Mouse (Mus musculus) intestine, postnatal 0 days (tissue): ENCODE measurements at regions not wholly inside any gene's neighbourhood (a gene's known extent, or its start where the extent isn't known, plus 50 kb on each side); places are given as distances from the start of the nearest gene placed in this dataset.
A peak's percentile ranks its signal among the peaks of the same experiment; 100 is the strongest.

Experiments used
- ATAC-seq: fragments of 200-750 bp; cut with Nextera tagmentation; 2 replicates; pipeline ENCODE4 v1.8.0; 2017; ENCODE audit warnings: mild to moderate bottlenecking, moderate TSS enrichment, moderate library complexity
- H3K27ac ChIP-seq: fragments of 300-500 bp; sonication (generic); 2 replicates; pipeline ENCODE4 v1.5.1; 2014; ENCODE audit warnings: mild to moderate bottlenecking, low read depth, low read length, moderate library complexity
- H3K27me3 ChIP-seq: fragments of 300-500 bp; sonication (generic); replicated peaks from 2 replicates; pipeline ENCODE4 v1.6.1; 2014; ENCODE audit warnings: low read length, mixed read lengths; ENCODE audit not compliant: control insufficient read depth, insufficient read depth
- H3K36me3 ChIP-seq: fragments of 300-500 bp; sonication (generic); 2 replicates; pipeline ENCODE4 v1.6.1; 2014; ENCODE audit warnings: mild to moderate bottlenecking, moderate library complexity; ENCODE audit not compliant: control insufficient read depth, insufficient read depth
- H3K4me1 ChIP-seq: fragments of 300-500 bp; sonication (generic); replicated peaks from 2 replicates; pipeline ENCODE4 v1.6.1; 2014; ENCODE audit warnings: antibody characterized with exemption, low read length, mixed read lengths; ENCODE audit not compliant: control insufficient read depth, insufficient read depth
- H3K4me2 ChIP-seq: fragments of 300-500 bp; sonication (generic); replicated peaks from 2 replicates; pipeline ENCODE4 v1.6.1; 2014; ENCODE audit warnings: low read depth, mild to moderate bottlenecking, moderate library complexity
- H3K4me3 ChIP-seq: fragments of 300-500 bp; sonication (generic); 2 replicates; pipeline ENCODE4 v1.5.1; 2014; ENCODE audit warnings: low read depth, low read length
- H3K9ac ChIP-seq: fragments of 300-500 bp; sonication (generic); 2 replicates; pipeline ENCODE4 v1.6.1; 2014; ENCODE audit warnings: mild to moderate bottlenecking, low read depth, low read length
- H3K9me3 ChIP-seq: fragments of 300-500 bp; sonication (generic); 2 replicates; pipeline ENCODE4 v1.6.1; 2016; ENCODE audit warnings: mixed run types; ENCODE audit not compliant: control insufficient read depth
- CTCF ChIP-seq: sonication (generic); IDR thresholded peaks from 2 replicates; pipeline ENCODE4 v1.5.1; 2016; ENCODE audit warnings: low read depth, mild to moderate bottlenecking, control low read depth, antibody characterized with exemption, moderate library complexity
- WGBS: fragments of 180-500 bp; shearing (Covaris S2); extraction: QIAGEN DNeasy Blood & Tissue Kit; methylation state at CpG from one replicate; pipeline ENCODE4 v1.1.7; 2014; 5-methylcytosine and 5-hydroxymethylcytosine counted together

DNA sequence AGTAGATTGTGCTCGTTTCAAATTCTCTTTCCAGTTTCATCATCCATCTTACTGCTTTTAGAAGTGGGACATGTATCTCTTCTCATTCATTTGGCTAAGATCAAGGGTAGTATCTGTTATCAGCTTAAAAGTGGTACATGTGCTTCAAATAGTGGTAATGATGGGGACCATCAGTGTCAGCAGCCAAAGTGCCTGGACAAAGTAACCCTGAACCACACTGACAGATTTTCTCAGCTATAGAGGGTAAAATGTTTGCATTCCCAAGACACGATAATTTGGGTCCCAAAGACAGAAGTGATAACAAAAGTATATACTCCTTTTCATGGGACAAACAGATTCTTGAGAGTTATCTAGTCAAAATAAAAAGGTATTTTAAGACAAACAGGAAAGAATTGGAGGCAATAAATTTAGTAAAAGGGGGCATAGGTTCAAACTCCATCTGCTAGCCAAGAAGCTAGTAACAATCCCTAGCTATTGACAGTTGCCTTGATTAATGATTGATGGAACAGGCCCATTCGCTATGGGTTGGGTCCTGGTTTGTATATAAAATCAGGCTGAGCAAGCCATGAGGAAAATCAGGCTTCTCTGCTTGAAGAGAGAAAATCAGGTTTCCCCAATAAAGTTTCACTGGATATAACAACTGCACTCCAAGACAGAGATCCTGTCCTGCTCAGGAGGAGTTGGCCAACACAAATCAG, 189.5 kb downstream of the Tph2 start:
- ATAC-seq: peak; percentile 78; the same call in 1 of the 2 replicates
- no peak for TF ChIP-seq CTCF
- H3K4me3 ChIP-seq: no peak overlapping the region
- no peak overlapping the region for H3K9ac ChIP-seq
- WGBS: 27% methylated on average over 3 of the region's 3 CpGs
- H3K4me1 ChIP-seq: no peaks in the 10 kb centered on the region
- H3K27me3 ChIP-seq: no peaks in the 10 kb centered on the region
- no peaks in the 10 kb centered on the region for H3K36me3 ChIP-seq
- no peak overlapping the region for H3K4me2 ChIP-seq
- no peak overlapping the region for H3K27ac ChIP-seq
- H3K9me3 ChIP-seq: no peaks in the 10 kb centered on the region

DNA sequence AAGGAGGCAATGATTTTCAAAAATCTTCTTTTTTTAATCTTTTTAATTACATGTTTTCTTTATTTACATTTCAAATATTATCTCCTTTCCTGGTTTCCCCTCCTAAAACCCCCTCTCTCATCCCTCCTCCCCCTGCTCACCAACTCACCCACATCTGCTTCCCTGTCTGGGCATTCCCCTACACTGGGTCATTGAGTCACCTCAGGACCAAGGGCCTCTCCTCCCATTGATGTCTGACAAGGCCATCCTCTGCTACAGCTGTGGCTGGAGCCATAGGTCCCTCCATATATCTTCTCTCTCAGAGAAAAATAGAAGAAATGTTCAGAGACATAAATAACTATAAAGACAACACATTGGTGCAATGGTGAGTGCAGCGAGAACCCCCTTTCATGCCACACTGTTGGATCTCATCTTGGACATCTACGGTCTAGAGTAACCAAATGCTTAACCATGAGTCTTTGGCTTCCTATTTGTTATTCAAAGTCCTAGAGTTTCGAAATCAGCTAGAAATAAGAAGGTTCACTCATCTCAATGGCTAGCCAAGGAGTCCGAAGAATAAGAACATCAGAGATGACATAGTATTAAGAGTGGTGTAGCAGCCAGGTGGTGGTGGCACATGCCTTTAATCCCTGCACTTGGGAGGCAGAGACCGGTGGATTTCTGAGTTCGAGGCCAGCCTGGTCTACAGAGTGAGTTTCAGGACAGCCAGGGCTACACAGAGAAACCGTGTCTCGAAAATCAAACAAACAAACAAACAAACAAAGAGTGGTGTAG, 186.5 kb upstream of the Trhde start:
- WGBS: 94% methylated on average over 8 of the region's 8 CpGs
- TF ChIP-seq CTCF: no peak
- Histone ChIP-seq H3K4me3 (no peak overlapping the region), H3K27ac (no peak overlapping the region), H3K4me2 (no peak overlapping the region), H3K4me1 (no peaks in the 10 kb centered on the region), H3K27me3 (no peaks in the 10 kb centered on the region), H3K9ac (no peak overlapping the region), H3K36me3 (no peaks in the 10 kb centered on the region), H3K9me3 (no peaks in the 10 kb centered on the region)
- no peak for ATAC-seq

DNA sequence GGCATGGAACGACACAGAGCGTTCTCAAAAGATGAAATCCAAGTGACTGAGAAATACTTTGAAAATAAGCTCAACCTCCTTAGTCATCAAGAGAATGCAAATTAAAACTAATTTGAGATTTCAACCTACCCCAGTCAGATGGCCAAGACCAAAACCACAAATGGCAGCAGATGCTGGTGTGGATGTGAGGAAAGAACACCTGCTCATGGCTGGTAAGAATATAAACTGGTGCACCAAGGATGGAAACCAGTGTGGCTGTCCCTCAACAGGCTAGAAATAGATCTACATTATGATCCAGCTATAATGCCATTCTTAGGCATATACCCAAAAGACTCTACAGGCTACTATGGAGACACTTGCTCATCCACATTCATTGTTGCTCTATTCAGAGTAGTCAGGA, 170.3 kb upstream of the Trhde start:
- Histone ChIP-seq H3K4me2 (no peak overlapping the region), H3K4me1 (no peaks in the 10 kb centered on the region), H3K36me3 (no peaks in the 10 kb centered on the region), H3K27me3 (no peaks in the 10 kb centered on the region), H3K9ac (no peak overlapping the region), H3K27ac (no peak overlapping the region), H3K4me3 (no peak overlapping the region), H3K9me3 (no peaks in the 10 kb centered on the region)
- WGBS: 78% methylated on average over 2 of the region's 2 CpGs
- no peak for TF ChIP-seq CTCF
- ATAC-seq: no peak

DNA sequence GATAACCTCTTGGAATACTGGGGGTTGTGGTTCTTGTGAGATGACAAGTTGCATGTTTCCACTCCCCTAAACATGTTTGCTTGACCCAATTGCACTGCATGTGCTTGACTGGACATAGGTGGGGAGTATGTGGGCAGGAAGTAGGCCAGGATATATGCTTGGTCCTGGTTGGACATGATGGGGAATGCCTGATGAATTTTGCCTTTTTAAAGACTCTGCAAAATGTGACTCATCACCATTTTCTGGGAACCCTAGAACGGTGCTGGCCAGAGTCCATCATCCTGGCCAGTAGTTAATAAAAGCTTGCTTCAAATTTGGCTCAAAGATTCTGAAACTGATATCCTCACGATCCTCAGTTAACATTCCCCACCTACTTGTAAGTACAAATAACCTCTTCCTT, 161.5 kb upstream of the Trhde start:
- H3K36me3 ChIP-seq: no peaks in the 10 kb centered on the region
- H3K9me3 ChIP-seq: no peaks in the 10 kb centered on the region
- H3K4me1 ChIP-seq: no peaks in the 10 kb centered on the region
- H3K9ac ChIP-seq: no peak overlapping the region
- no peak for ATAC-seq
- H3K27ac ChIP-seq: no peak overlapping the region
- no peak for TF ChIP-seq CTCF
- no peak overlapping the region for H3K4me2 ChIP-seq
- WGBS: 64% methylated on average over 2 of the region's 2 CpGs
- H3K4me3 ChIP-seq: no peak overlapping the region
- H3K27me3 ChIP-seq: no peaks in the 10 kb centered on the region

DNA sequence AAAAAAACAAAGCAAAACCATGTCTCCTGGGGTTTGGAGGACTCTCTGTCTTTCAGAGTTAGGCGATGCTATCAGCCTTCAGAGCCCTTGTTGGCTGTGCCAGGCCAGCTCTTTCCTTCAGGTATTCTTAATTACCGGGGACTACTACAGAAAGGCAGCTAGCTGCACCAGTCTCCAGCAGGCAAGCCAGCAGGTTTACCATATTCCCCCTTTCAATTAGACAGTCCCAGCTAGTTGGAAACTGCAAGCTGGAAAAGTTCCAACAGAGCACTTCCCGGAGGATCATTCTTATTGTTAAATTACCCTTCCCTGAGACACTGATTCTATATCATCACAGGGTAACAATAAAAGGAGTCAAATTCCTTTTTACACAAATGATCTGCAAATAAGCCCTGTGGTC, 155.8 kb upstream of the Trhde start:
- 43% methylated on average over 3 of the region's 3 CpGs for WGBS
- no peak for TF ChIP-seq CTCF
- no peak overlapping the region for H3K4me2 ChIP-seq
- H3K9me3 ChIP-seq: no peaks in the 10 kb centered on the region
- no peak for ATAC-seq
- no peaks in the 10 kb centered on the region for H3K27me3 ChIP-seq
- no peaks in the 10 kb centered on the region for H3K4me1 ChIP-seq
- no peak overlapping the region for H3K27ac ChIP-seq
- no peak overlapping the region for H3K4me3 ChIP-seq
- H3K36me3 ChIP-seq: no peaks in the 10 kb centered on the region
- no peak overlapping the region for H3K9ac ChIP-seq

DNA sequence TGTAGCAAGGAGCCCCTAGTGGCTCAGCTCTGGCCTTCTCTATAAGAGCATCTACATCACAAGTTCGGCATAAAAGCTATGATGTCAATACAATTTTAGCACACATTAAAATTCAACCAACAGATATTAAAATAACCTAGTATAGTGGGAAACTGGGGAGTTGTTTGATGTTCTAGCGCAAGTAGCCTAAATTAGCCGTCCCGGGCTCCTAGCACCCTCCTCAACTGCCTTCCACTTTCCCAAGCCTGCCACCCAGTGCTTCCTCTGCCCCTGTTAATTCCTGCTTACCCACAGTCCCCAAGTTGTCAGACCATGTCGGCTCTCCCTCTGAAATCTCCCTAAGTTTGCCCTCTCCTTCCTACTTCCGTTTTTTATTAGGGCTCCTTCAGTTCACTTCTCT, 154.2 kb upstream of the Trhde start:
- Histone ChIP-seq H3K9ac (no peak overlapping the region), H3K27me3 (no peaks in the 10 kb centered on the region), H3K27ac (no peak overlapping the region), H3K9me3 (no peaks in the 10 kb centered on the region), H3K4me1 (no peaks in the 10 kb centered on the region), H3K36me3 (no peaks in the 10 kb centered on the region), H3K4me2 (no peak overlapping the region), H3K4me3 (no peak overlapping the region)
- ATAC-seq: no peak
- 80% methylated on average over 6 of the region's 6 CpGs for WGBS
- no peak for TF ChIP-seq CTCF
